Mouse (Mus musculus) forebrain, embryonic 12.5 days (tissue): ENCODE measurements around the gene Tdrd7. TPM values are rescaled to one million over a fixed set of nuclear protein-coding genes. Genes with fewer than 3 reads are reported as not detected.

Experiments used
- ATAC-seq: fragments of 200-750 bp; cut with Nextera tagmentation; 2 replicates; pipeline ENCODE4 v1.8.0; 2017; ENCODE audit warnings: moderate TSS enrichment; ENCODE audit not compliant: low FRiP score
- H3K27ac ChIP-seq: fragments of 300-500 bp; sonication (generic); 2 replicates; pipeline ENCODE4 v1.5.1; 2016; ENCODE audit warnings: mild to moderate bottlenecking
- H3K27me3 ChIP-seq: fragments of 300-500 bp; sonication (generic); 2 replicates; pipeline ENCODE4 v1.6.1; 2016; ENCODE audit warnings: mild to moderate bottlenecking
- H3K36me3 ChIP-seq: fragments of 300-500 bp; sonication (generic); replicated peaks from 2 replicates; pipeline ENCODE4 v1.6.1; 2016; ENCODE audit warnings: mild to moderate bottlenecking
- H3K4me1 ChIP-seq: fragments of 300-500 bp; sonication (generic); 2 replicates; pipeline ENCODE4 v1.6.1; 2016
- H3K4me2 ChIP-seq: fragments of 300-500 bp; sonication (generic); 2 replicates; pipeline ENCODE4 v1.6.1; 2016; ENCODE audit warnings: mild to moderate bottlenecking, moderate library complexity
- H3K4me3 ChIP-seq: fragments of 300-500 bp; sonication (generic); replicated peaks from 2 replicates; pipeline ENCODE4 v1.5.1; 2016; ENCODE audit warnings: mild to moderate bottlenecking
- H3K9ac ChIP-seq: fragments of 300-500 bp; sonication (generic); 2 replicates; pipeline ENCODE4 v1.6.1; 2016; ENCODE audit warnings: mild to moderate bottlenecking
- H3K9me3 ChIP-seq: fragments of 300-500 bp; sonication (generic); 2 replicates; pipeline ENCODE4 v1.6.1; 2016
- WGBS: fragments of 180-500 bp; shearing (Covaris S2); methylation state at CpG from one replicate; pipeline ENCODE4 v1.1.7; 2016; 5-methylcytosine and 5-hydroxymethylcytosine counted together
- polyA plus RNA-seq: library from polyadenylated mRNA; unstranded; fragments of >200 nt; fragmentation: Nextera tagmentation; extraction: Ambion mirVana; gene quantifications from 2 replicates; pipeline ENCODE4 v1.2.1, GENCODE M21; 2016

The Tdrd7 gene
- polyA plus RNA-seq: 12.2 and 14.3 TPM in 2 replicates

- H3K27ac ChIP-seq: no peak within 1 kb of the TSS
- no peak for ATAC-seq
- no peaks in the 10 kb centered on the region for H3K36me3 ChIP-seq
- no peak within 1 kb of the TSS for H3K9ac ChIP-seq
- WGBS: 85% methylated on average over 10 of the region's 10 CpGs
- H3K4me2 ChIP-seq: no peak within 1 kb of the TSS
- no peaks in the 10 kb centered on the region for H3K9me3 ChIP-seq
- H3K4me1 ChIP-seq: peaks cover 28% of the 10 kb centered on the region
- peaks cover 15% of the 10 kb centered on the region for H3K27me3 ChIP-seq
- H3K4me3 ChIP-seq: no peak within 1 kb of the TSS
Measured at GRCm38 (mm10) chr4:45964771-45965439, at the start of gene Tdrd7. Gene Tdrd7, plus strand, starts transcription at chr4:45965334.

DNA sequence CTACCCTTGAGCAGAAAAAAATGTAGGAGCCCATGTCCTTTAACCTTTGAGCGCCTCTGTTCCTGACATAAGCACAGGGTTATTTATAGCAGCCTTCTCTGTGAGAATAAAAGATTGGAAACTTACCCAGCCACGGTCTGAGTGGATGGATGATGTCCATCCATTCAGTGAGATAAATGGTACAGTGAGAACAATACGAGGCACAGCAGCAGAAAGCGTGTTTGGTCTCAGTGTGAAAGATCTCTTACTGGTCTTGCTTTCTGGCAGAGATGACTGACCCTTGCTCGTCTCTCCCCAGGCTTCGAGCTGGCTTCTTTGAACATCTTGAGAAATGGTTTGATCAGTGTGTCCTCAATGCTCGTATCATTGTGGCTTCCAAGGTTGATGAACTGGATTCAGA is 48.0 kb upstream of the Tdrd7 start:
- Histone ChIP-seq H3K4me2 (no peak overlapping the region), H3K9me3 (no peaks in the 10 kb centered on the region), H3K4me3 (no peak overlapping the region), H3K27ac (no peak overlapping the region), H3K27me3 (no peaks in the 10 kb centered on the region), H3K4me1 (no peaks in the 10 kb centered on the region), H3K9ac (no peak overlapping the region), H3K36me3 (no peaks in the 10 kb centered on the region)
- no peak for ATAC-seq
- WGBS: 79% methylated on average over 7 of the region's 7 CpGs

GRCm38 (mm10) chr4:45921663-45922435 is 43.3 kb upstream of the Tdrd7 start:
- no peaks in the 10 kb centered on the region for H3K27me3 ChIP-seq
- no peaks in the 10 kb centered on the region for H3K9me3 ChIP-seq
- 87% methylated on average over 10 of the region's 10 CpGs for WGBS
- no peak overlapping the region for H3K4me3 ChIP-seq
- H3K9ac ChIP-seq: no peak overlapping the region
- no peak for ATAC-seq
- H3K27ac ChIP-seq: no peak overlapping the region
- no peaks in the 10 kb centered on the region for H3K36me3 ChIP-seq
- no peak overlapping the region for H3K4me2 ChIP-seq
- no peaks in the 10 kb centered on the region for H3K4me1 ChIP-seq

GRCm38 (mm10) chr4:45924011-45924410 is 41.1 kb upstream of the Tdrd7 start:
- ATAC-seq: no peak

DNA sequence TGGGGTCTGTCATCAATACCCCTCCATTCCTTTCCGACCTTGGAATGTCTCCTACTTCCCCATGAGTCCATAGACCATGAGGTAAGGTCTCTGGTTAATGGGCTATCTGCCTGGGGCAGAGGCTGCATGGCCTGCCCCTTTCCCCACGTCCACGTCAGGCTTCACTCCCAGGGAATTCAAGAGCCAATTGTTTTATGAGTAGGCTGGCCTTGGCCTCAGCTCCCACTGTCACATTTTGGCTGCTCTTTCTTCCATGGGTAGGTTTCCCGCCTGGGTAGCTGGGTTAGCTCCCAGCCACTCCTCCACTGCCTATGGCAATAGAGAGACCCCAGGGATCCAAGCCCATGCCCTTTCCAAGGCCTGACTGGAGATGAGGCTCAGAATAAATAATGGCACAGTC is 36.6 kb upstream of the Tdrd7 start:
- no peaks in the 10 kb centered on the region for H3K27me3 ChIP-seq

More at GRCm38 (mm10) chr4:45924011-45924410, 41.1 kb upstream of the Tdrd7 start:
- no peak overlapping the region for H3K27ac ChIP-seq
- H3K4me1 ChIP-seq: no peaks in the 10 kb centered on the region
- no peaks in the 10 kb centered on the region for H3K9me3 ChIP-seq
- no peak overlapping the region for H3K9ac ChIP-seq
- H3K27me3 ChIP-seq: no peaks in the 10 kb centered on the region
- no peaks in the 10 kb centered on the region for H3K36me3 ChIP-seq
- 90% methylated on average over 4 of the region's 4 CpGs for WGBS
- H3K4me2 ChIP-seq: no peak overlapping the region
- no peak overlapping the region for H3K4me3 ChIP-seq

GRCm38 (mm10) chr4:45941628-45942044 is 23.5 kb upstream of the Tdrd7 start:
- H3K9ac ChIP-seq: no peak overlapping the region
- no peaks in the 10 kb centered on the region for H3K27me3 ChIP-seq
- no peaks in the 10 kb centered on the region for H3K9me3 ChIP-seq
- no peak overlapping the region for H3K27ac ChIP-seq
- 0 out of 2 replicates have a peak overlapping the region, but pooled peaks have one; percentile 19 for H3K4me2 ChIP-seq
- no peak overlapping the region for H3K4me3 ChIP-seq
- no peaks in the 10 kb centered on the region for H3K36me3 ChIP-seq
- no peaks in the 10 kb centered on the region for H3K4me1 ChIP-seq
- 0 out of 2 replicates have a peak, but pooled peaks have one; percentile 44 for ATAC-seq
- WGBS: 28% methylated on average over 13 of the region's 13 CpGs

More for the DNA sequence above, 36.6 kb upstream of the Tdrd7 start:
- no peak overlapping the region for H3K4me2 ChIP-seq
- no peak overlapping the region for H3K4me3 ChIP-seq
- WGBS: 83% methylated on average over 4 of the region's 4 CpGs
- H3K36me3 ChIP-seq: no peaks in the 10 kb centered on the region
- ATAC-seq: no peak
- H3K27ac ChIP-seq: no peak overlapping the region
- H3K4me1 ChIP-seq: no peaks in the 10 kb centered on the region
- H3K9ac ChIP-seq: no peak overlapping the region
- H3K9me3 ChIP-seq: no peaks in the 10 kb centered on the region

- no peak overlapping the region for H3K27ac ChIP-seq
- no peak overlapping the region for H3K9ac ChIP-seq
- no peaks in the 10 kb centered on the region for H3K27me3 ChIP-seq
- 81% methylated on average over 8 of the region's 8 CpGs for WGBS
- no peak overlapping the region for H3K4me2 ChIP-seq
- H3K4me3 ChIP-seq: no peak overlapping the region
- no peaks in the 10 kb centered on the region for H3K36me3 ChIP-seq
- ATAC-seq: no peak
- H3K9me3 ChIP-seq: no peaks in the 10 kb centered on the region
- H3K4me1 ChIP-seq: no peaks in the 10 kb centered on the region
Measured at GRCm38 (mm10) chr4:45947729-45948128, 17.4 kb upstream of the Tdrd7 start.

GRCm38 (mm10) chr4:45949109-45949848 is 15.9 kb upstream of the Tdrd7 start:
- Histone ChIP-seq H3K27me3 (no peaks in the 10 kb centered on the region), H3K9me3 (no peaks in the 10 kb centered on the region), H3K36me3 (no peaks in the 10 kb centered on the region), H3K4me2 (no peak overlapping the region), H3K4me3 (no peak overlapping the region), H3K27ac (no peak overlapping the region), H3K4me1 (no peaks in the 10 kb centered on the region), H3K9ac (no peak overlapping the region)
- 83% methylated on average over 7 of the region's 7 CpGs for WGBS
- ATAC-seq: no peak

DNA sequence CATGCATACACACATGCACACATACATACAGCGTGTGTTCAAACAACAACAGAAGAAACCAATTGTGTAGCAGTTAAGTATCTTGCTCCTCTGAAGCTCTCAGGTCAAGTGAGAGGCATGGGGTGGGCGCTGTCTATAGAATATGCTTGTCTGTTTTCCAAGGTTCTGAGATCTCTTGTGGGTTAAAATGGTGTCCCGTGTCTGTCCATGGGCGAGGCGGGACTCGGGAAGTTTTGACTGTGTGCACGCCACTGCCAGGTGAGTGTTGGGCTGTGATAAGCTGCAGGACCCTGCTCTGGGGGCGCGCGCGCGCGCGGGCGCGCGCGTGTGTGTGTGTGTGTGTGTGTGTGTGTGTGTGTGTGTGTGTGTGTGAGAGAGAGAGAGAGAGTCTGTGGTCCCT is 13.3 kb upstream of the Tdrd7 start:
- no peak for ATAC-seq

DNA sequence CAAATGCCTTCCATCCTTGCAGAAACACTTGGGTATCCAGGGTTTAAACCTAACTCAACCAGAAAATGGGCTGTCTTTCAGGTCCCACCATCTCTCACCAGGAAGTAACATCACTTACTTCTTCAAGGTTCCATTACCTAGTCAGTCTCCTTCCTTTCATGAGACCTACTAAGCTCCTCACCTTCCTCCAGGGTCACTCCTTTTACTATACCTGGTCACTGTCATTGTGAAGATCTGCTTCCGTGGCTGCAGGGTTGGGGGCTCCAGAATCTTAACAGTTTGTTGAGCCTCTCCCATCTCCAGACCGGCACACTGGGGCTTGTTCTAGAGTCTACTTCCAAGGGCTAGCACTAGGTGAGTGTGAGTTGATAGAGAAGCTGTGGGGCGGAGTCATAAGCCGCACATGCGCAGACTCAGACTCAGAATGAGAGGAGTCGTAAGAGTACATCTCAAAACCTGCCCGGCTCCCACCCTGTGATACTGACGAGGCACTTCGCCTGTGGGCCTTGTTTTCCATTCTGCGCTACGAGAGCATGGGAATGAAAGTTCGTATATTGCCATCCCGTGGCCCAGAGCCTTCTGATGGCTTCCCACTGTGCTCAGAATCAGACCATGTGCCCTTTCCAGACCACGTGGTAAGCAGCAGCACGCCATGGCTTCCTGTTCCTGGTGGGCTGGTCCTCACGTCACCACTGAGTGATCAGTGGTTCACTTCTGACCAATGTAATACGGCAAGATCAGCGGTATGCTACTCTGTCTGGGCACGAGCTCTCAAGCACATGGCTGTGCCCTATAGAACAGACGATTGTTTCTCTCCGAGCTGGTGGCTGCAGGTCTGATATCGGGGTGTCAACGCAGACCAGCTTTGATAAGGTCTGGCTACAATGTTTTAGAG is 11.9 kb upstream of the Tdrd7 start:
- H3K36me3 ChIP-seq: no peaks in the 10 kb centered on the region
- H3K9me3 ChIP-seq: no peaks in the 10 kb centered on the region
- no peak overlapping the region for H3K4me2 ChIP-seq
- no peaks in the 10 kb centered on the region; the same call in 1 of the 2 replicates for H3K27me3 ChIP-seq
- WGBS: 89% methylated on average over 23 of the region's 23 CpGs
- ATAC-seq: no peak
- H3K4me3 ChIP-seq: no peak overlapping the region
- no peak overlapping the region for H3K9ac ChIP-seq
- H3K4me1 ChIP-seq: no peaks in the 10 kb centered on the region
- H3K27ac ChIP-seq: no peak overlapping the region

More for the DNA sequence above, 13.3 kb upstream of the Tdrd7 start:
- Histone ChIP-seq H3K27me3 (no peaks in the 10 kb centered on the region; the same call in 1 of the 2 replicates), H3K36me3 (no peaks in the 10 kb centered on the region), H3K4me3 (no peak overlapping the region), H3K27ac (no peak overlapping the region), H3K4me1 (no peaks in the 10 kb centered on the region), H3K9ac (no peak overlapping the region), H3K4me2 (no peak overlapping the region), H3K9me3 (no peaks in the 10 kb centered on the region)
- WGBS: 95% methylated on average over 16 of the region's 18 CpGs

- Histone ChIP-seq H3K4me1 (no peaks in the 10 kb centered on the region), H3K9me3 (no peaks in the 10 kb centered on the region), H3K4me3 (no peak overlapping the region), H3K9ac (no peak overlapping the region), H3K36me3 (no peaks in the 10 kb centered on the region), H3K27me3 (no peaks in the 10 kb centered on the region; the same call in 1 of the 2 replicates), H3K27ac (no peak overlapping the region), H3K4me2 (no peak overlapping the region)
- no peak for ATAC-seq
- 82% methylated on average over 4 of the region's 4 CpGs for WGBS
Measured at GRCm38 (mm10) chr4:45955235-45955634, 9.9 kb upstream of the Tdrd7 start.
